Mouse (Mus musculus) spleen, postnatal 36 days (tissue): Measurements from ENCODE around the gene Ubl4b.

Source experiments
- DNase-seq, 2 experiments: peaks; one replicate each; pipeline ENCODE4 v3.0.0; 2022; ENCODE audit warnings: low spot score in 2 of 2, mixed read lengths in 1 of 2

Gene Ubl4b

DNA sequence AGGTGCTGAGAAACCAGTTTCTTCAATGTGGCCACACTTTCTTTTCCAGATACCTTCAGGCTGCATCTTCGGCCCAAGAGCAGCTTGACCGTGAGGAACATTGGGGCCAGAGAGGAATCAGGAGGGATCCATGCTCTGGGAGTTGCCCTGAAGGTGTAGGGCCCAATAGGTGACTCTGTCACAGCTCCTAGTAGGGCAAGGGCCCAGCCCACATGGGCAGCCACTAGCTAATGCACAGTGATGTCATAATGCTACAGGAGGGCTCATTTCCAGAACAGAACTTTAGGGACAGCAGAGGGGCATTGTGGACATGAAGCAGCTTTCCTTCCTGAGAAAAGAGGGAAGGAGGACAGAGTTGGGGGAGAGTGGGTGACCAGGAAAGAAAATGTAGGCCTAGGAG, at the start of gene Ubl4b:
TSS of gene Ubl4b (minus strand) at position 232 of the 400 bp plus-strand sequence.
- DNase-seq: no peak

DNA sequence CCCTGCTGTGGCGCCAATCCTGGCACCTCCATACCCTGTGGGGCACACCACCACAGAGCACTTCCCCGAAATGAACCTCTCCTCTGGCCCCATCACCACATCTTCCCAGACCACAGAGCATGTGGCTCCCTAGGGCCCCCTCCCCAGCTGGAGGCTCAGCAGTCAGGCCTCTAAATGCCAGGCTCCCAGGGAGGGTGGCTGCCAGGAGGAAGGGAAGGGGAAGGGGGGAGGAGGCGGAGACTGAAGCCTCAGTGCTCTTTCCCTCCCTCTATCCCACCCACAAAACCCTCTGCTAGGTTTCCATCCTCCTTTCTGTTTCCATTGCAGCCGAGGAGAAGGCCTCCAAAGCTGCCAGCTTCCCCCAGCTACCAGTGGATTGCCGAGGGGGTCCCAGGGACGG, 45.3 kb upstream of the Ubl4b start:
- DNase-seq: no peak

DNA sequence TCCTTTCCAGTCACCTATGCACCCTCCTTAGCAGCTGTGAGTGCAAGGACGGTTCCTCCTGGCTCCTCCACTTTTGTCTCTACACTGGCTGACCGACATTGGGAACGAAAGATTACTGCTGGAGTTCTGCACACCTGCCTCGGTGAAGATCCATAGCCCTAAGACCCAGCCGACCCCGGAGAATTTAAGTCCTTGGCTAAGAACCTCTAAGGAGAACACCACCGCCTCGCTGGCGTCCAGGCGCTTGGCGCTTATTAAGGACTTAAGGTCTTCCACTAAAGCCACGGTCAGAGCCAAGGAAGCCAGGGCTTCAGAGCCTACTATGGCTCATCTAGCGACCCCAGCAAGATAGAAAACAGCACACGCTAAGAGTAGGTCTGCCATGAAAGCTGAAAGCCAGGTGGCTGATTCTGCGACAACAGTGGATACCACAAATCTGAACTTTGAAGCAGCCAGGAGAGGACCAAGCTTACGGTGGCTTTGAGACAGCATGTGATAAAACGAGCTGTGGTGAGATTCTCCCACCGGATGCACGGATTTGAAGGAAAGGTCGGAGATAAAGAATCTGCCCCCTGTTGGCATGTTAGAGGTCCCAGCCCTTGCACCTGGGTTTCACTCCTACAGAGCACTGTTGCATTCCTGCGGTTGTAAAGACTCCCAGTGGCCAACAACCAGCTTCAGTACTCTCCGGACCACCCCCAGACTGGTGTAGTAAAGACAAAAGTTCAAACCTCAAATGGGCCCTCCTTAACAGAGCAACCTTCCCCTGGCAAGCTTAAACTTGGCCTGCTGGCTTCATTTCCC, 42.9 kb upstream of the Ubl4b start:
- no peak for DNase-seq

DNA sequence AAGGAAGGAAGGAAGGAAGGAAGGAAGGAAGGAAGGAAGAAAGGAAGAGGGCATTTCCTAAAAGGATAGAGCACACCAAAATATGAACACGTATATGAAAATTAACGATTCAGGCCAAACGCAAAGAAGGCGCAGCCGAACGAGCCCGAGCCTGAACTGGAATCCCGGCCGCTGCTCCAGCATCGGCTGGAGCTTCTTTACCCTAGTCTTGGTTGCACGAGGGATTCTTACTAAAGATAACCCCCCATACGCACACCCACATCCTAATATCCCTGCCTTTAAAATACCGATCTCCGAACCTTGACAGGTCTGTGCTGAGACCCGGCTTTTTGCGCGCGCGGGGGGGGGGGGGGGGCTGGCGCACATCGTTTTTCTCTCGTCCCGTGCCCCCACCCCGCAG, 42.3 kb upstream of the Ubl4b start:
- no peak for DNase-seq

DNA sequence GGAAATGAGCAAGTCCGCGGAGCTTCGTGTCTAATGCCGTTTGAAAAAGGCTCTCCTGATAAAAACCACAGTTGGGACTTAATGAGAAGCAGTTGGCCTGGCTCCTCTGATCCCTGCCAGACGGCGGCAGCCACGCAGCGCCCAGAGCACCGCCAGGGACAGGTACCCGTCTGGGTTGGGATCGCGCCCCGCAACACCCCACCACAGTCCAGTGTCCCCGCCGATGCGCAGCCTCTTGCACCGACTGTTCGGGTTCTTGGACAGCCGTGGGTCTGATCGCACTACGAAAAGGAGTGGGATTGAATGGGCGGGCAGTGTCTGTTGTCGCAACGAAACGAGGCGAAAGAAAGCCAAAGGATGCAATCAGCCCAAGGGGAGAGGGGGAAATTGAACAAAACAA, 41.7 kb upstream of the Ubl4b start:
- no peak for DNase-seq

DNA sequence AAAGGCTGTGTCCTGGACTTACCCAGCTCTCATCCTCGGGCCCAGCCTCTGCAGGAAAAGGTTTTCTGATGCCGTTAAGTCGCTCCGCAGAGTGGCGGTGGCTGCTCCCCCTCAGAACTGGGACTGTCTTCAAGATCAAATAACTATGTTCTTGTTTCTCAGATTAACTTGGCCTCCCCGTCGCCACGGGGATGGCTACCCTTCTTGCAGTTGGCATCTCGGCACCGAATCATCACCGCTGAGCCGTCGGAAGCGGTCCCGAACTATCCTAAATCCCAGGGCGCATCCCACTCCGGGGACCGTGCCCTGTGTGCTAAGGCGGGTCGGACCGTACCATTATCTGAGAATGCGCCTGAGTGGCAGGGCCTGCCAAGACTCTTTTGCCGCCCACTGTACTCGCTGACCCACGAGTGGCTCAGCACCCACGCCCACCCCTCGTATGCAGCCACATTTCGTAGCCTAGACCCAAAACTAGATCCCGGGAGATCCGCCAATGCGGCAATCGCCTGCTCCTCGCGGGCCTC, 41.1 kb upstream of the Ubl4b start:
- no peak for DNase-seq

DNA sequence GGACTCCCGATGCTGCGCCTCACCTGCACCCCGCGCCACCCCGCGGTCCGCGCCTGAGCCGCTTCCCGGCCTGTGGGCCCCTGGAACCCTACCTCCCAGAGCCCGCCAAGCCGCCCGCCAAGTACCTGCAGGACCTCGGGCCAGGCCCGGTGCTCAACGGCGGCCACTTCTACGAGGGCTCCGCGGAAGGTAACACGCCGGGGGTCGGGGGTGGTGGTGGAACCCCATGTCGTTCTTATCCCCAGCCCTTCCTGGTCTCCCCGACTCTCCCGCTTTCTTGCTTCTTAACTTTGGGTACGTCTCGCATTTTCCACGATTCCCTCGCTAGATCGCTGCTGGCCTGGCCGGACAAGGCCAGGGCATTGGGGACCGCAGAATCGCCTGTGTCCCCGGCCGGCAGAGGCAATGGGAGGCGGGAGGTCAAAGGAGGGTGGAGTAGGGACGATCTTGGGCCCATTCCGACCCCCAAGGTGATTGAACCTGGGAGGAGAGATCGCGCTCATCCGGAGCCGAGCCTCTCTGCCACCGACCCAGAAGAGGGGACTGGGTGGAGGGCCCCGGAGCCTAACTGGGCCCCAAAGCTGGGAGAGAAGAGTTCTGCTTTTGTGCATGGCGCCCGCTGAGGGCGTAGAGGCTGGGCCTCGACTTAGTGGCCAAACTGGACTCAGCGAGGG, 40.5 kb upstream of the Ubl4b start:
- DNase-seq: no peak

DNA sequence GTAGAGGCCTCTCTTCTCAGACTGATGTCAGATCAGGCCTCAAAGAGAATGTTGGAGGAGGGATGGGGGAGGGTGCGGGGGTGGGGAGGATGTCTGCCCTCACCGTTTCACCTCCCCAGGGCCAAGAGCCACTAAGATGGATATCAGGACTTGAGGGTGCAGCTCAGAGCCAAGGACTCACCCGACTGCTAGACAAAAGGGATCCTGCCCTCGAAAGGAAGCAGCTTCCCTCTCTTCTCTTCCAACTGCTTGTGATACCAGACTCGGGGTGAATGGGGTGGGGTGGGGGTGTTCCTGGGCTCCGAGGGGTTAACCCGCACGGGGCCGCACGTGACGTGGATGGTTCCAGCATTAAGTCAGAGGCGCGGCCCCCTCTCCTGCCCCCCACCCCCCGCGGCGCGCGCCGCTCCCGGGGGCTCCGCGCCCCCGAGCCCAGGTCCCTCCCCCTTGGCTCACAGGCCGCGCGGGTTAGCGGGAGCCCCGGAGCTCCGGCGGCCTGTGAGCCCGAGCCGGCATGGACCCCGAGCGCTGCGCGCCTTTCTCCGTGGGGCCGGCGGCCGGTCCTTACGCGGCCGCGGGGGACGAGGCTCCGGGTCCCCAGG, 39.9 kb upstream of the Ubl4b start, which contains the start of gene Alx3:
TSS of gene Alx3 (plus strand) at position 370 of the 602 bp plus-strand sequence.
- DNase-seq: no peak

DNA sequence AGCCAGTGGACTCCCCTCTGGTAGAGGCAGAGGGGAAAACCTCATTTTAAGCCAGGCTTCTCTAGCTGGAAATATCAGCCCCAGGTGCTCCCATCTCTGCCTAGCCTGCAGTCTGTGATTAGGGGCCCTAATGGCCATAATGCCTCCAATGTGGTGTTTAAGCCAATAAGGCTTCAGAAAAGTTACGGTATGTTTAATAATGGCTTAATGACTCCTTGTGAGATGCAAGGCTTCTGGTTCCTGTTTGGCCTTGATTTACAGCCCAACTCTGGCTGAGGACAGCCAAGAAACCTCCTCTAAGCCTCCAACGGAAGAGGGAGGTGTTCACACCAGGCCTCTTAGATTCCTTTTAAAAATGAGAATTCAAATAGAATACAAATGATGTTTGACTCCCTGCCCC, 38.8 kb upstream of the Ubl4b start:
- no peak for DNase-seq

DNA sequence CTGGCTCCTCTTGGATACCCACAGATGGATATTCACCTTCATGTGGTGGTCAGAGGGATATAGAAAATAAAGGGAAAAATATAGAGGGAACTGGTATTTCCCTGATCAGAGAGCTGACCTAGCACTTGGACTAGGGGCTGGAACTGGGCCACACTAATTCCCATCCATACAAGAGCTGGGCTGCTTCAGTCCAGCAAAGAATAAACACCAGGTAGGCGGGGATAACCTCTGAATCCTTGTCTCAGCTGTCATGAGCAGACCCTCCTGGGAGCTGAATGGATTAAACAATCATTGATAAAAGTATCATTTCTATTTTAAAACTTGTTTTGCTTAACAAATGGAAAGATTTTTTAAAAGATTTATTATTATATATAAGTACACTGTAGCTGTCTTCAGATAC, 36.7 kb upstream of the Ubl4b start:
- DNase-seq: no peak

DNA sequence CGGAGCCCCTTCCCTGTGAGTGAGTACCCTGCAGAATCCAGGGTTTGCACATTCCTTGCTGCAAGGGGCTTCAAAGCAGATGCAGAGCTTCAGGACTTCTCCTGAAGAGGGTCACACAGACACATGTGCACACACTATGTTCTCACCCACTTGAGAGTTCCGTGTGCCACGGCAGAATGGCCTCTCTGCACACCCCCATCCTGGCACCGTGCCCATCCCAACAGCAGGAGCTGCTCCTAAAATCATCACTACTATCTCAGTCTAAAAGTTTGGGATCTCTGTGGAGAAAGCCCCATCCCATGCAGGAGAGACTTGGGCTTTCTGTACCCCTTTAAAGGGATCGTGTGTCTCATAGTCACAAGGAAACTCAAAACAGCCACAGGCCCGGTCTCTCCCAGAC, 31.6 kb upstream of the Ubl4b start:
- no peak for DNase-seq

DNA sequence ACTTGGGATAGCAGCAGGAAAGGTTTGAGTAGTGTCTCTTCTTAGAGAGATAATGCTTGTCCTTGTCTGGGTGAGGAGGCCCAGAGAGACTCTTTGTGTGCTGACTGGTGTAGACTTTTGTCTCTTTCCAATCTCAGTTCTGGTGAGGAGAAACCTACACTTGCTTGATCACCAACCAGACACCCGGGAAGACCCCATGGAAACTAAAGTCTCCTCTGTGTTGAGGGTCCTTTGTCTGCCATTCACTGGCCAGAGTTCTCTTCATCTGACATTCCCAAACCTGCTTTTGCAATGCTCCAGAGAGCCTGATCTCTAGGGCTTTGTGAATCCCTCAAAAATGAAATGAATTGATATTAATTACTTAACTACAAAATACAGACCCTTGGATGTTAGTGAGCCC, 29.0 kb upstream of the Ubl4b start:
- no peak for DNase-seq

DNA sequence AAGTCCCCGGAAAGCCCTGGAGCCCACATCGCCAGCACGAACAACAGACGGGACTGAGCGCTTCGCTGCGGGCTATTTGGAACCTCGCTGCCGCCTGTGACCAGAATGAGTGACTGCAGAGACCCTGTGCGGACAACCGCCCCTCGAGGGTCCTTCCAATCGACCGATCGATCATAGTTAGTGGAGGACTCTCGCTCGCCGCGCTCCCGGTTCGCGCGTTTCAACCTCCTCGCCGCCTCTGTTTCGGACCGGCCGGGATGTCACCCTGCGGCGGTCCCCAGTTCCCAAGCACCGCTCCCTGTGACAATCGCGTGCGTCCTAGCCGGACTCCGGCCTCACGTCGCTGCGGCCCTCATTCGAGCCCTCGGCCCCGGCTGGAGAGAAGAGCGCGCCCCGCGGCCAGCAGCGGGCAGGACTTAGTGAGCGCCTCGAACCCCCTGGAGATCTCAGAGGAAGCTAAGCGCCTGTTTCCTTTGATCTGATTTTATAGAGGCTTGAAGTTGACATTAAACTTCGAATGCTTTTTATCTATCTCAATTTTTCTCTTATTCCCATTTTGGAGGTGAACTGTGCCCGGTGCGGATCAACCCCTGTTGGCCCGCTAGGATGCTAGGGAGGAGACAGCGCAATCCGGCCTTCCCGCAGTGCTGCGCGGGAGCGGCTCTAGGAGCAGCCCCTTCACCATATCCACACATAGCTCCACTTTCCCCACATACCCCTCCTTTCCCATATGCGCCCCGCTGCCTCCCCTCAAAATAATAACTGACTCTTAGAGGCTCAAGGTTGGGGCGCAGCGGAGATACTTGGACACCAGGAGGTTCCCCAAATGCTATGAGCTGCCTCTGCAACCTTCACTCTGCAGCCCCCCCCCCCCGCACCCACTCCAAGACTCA, 28.2 kb upstream of the Ubl4b start:
- no peak for DNase-seq

DNA sequence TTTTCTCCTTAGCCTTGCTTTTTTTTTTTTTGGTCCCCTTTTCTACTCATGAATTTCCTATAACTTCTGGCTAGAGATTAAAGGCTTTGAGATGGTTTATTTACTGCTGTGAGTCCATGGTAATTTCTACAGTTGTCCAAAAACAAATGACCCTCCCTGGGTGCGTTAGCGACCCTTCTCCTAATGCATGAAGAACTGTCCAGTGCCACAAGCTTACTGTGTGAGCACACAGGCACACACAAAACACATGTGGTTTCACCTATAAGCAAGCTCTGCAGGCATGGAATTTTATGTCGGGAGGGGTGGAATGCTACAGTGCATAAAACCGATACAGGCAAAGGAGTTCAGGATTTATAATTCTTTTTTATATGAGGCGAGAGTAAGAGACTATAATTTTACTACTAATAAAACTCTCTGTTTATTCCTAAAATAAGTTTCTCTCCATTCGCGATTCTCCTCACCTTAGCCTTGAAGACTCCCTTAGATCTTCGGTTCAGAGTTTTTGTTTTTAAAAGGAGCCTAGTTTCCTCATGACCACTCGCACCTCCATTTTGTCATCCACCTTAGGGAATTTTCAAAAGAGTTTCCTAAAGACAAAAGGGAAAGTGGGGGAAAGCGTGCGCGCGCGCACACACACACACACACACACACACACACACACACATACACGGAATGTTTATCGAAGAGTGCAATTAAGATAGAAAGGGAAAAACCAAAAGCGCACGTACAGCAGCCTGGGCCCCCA, 27.4 kb upstream of the Ubl4b start:
- no peak for DNase-seq

DNA sequence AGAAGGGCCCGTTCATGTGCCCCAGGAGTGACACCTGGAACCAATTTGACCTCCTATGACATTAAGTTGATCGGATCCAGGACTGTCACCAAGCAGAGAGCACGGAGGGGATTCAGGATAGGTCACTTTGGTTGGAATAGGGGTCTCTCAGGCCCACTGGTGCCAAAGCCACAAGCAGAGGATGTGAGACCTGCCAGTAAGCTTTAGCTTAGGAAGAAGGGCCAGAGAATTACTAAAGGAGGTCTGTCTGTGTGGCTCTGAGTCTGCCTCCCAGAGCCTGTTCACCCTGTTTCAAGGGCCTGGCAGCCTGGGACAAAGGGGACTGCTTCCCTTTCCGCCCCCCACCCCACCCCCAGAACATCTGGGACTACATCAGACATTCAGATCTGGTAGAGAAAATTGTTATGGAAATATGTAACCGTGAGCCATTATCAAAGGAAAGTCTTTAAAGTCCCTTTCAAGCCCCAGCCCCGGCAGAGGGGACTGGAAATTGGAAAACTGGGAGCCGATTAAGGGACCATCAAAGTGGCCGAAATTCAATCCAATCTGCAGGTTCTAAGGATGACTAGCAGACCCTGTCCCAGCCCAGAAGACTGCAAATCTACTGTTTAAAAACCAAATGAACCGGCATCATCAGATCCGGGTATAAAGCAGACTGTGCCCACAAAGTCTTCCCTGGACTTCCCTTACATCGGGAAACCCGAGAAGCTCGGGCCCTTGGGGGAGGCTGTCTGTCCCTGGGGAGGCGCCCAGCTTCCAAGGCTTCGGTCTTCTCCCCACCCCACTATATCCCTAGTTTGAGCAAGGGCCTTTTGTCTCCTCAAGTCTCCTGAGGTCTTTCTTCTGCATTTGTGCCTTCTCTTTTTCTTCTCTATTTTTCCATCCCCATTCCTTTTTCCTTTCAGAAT, 26.5 kb upstream of the Ubl4b start:
- no peak for DNase-seq

DNA sequence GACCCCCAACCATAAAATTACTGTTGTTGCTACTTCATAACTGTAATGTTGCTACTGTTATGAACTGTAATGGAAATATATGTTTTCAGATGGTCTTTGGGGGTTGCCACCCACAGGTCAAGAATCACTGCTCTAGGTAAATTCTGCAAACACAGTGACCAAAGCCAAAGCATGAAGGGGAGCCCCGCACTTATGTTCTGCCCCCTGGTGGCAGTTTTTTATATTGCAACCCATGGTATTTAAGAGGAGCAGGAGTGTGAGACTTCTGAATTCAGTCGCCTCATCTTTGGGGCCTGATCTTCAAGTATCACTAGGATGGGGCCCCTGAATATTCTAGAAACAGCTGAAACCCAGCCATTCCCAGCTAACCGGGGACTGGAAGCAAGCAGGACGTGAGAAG, 24.6 kb upstream of the Ubl4b start:
- DNase-seq: peak in 1 of 2 experiments; percentile 17

DNA sequence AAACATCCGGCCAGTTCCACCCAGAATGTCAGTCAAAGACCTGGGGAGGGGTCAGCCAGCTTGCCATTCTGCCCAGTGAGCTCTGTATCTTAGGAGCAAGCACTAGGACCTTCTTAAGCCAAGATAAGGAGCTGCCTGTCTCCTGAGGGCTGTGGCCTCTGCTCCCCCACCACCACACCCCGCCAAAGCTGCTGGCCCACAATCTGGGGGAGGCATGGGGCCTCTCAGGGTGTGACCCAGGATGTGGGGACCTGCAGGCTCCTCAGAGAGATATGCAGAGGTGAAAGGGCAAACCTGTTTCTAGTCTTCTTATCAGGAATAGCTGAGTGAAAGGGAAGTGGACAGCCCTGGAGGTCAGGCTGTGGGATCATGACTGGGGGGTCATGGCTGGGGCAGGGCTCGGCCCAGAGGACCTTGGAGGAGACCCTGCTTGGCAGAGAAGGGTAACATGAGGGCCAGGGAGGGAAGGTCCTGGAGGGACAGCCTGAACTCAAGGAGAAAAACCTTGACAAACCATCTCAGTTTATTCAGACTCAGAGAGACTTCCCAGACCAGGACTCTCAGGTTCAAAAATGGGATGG, 23.0 kb upstream of the Ubl4b start:
- DNase-seq: no peak

DNA sequence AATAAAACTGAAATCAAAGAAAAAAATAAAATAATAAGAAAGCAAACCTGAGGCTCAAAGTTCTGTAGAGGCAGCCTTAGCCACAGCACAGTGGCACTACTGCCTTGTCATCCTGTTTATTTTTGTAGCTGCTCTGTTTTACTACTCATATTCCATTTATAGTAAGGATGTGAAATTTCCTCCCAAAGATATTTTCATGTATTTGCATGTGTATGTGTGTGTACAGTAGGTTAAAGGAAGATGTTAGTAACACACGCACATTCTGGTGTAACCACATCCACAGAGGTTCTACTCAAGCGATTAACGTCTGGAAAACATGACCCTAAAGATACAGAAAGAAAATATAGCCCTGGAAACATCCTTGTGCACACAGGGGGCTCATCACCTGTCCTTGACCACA, 21.9 kb upstream of the Ubl4b start:
- no peak for DNase-seq

DNA sequence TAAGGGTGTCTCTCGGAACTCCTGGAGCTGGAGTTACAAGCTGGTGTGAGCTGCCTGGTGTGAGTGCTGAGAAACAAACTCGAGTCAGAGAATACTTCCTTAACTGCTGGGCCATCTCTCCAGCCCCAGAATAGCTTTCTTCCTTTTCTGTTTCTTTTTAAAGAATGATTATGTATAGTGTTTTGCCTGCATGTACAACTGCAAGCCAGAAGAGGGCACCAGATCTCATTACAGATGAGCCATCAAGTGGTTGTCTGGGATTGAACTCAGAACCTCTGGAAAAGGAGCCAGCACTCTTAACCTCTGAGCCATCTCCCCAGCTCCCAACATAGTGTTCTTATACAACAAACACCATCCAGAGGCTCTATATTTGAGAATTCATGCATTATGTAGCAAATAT, 16.3 kb upstream of the Ubl4b start:
- DNase-seq: no peak

DNA sequence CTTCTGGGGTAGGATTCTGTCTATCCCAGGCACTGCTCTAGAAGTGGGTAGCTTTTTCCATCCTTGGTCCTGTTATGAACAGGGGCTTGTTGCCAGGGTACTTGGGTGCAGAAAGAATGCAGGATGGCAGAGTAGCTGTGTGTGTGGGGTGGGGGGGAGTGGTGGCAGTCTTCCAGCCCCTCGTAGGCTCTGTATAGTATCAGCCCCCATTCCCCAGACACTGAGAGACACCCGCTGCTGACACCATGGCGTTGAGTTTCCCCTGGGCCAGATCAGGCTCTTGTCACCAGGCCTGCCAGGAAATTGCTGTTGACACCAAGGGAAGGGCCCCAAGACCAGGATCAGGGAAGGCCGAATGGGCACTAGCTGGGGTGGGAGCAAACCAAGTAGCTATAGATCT, 13.8 kb upstream of the Ubl4b start:
- no peak for DNase-seq
